Mouse (Mus musculus) brain, embryonic 14.5 days (tissue): Measurements from ENCODE around the gene Kcnmb2.

Source experiments
- CTCF ChIP-seq: fragments of 200-500 bp; IDR thresholded peaks from 2 replicates; pipeline ENCODE4 v1.5.1; 2012; ENCODE audit warnings: inconsistent platforms, mild to moderate bottlenecking, moderate library complexity, borderline replicate concordance; ENCODE audit not compliant: insufficient read depth, insufficient read length; ENCODE audit errors: extremely low read depth
- POLR2A ChIP-seq: fragments of 200-500 bp; IDR thresholded peaks from 2 replicates; pipeline ENCODE4 v1.6.1; 2012; ENCODE audit warnings: mild to moderate bottlenecking, inconsistent platforms, borderline replicate concordance; ENCODE audit not compliant: poor library complexity, insufficient read depth, insufficient read length, severe bottlenecking; ENCODE audit errors: extremely low read depth

GRCm38 (mm10) chr3:31903506-31903905 lies 1.2 kb downstream of the Kcnmb2 start:
- TF ChIP-seq CTCF (no peak), POLR2A (no peak)
